Mouse (Mus musculus): ENCODE measurements around the gene Apol9b.
A peak's percentile ranks its signal among the peaks of the same experiment; 100 is the strongest.
"Not testable (repeated sequence)": the region's sequence is repeated elsewhere in the genome, so short reads cannot be mapped to it uniquely, and the experiment has no call there.

Apol9b gene

DNA sequence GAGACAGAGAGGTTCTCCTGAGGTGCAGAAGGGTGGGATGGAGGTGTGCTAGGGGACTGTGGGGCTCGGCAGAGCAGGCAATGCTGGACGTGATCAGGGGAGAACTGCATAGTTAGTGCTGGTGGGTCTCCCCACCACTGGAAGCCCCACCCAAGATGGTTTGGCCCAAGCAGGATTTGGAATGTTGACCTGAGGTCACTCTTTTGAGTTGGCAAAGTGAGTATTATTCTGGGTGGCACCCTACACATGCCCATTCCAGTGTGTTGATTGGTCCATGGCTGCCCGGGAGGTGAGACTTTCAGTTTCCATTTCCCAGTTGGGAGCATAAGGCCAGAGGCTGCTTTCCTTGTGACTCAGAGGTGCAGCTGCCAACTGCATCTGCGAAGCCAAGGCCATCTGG is at the start of gene Apol9b:
Apol9b (plus strand) TSS at position 301 of the 400 bp plus-strand sequence.
- DNase-seq (ENCODE audit: low spot score), result not testable (repeated sequence)

DNA sequence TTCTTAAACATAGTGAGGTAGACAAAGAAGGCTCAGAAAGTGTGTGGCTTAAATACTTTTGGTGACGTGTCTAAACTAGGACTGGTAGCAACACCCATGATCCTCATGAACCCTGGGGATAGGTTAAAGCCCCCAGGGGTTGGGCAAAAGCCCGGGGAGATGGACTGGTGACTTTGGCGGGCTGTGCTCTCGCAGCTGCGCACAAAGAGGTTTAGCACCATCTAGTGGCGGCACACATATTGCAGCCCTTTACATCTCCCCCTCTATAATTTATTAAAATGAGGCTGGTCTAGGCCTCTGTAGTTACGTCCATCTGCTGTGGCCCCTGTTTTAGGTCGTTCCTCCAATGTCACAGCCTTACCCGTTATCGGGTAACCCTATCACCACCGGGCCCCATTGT is 44.9 kb upstream of the Apol9b start:
- DNase-seq (ENCODE audit: low spot score), result peak; percentile 29

- DNase-seq (ENCODE audit: low spot score), result not testable (repeated sequence)
Measured at GRCm38 (mm10) chr15:77691532-77692311, 37.1 kb upstream of the Apol9b start.

DNA sequence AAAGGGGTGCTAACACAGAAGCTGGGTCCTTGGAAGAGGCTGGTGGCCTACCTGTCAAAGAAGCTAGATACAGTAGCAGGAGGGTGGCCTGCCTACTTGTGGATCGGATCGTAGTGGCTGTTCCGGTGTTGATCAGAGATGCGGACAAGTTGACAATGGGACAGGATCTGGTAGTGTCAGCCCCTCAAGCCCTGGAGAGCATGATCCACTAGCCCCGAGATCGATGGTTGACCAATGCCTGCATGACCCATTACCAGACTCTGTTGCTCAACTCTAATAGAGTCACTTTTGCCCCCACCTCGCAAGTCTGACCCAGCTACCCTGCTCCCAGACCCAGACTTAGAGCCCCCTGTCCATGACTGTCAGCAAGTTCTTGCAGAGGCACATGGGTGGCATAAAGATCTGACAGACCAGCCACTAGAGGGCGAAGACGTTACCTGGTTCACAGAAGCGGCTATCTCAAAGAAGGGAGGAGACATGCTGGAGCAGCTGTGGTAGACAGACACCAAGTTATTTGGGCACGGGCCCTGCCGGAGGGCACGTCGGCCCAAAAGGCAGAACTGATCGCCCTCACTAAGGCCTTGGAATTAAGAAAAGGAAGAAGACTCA is 34.0 kb upstream of the Apol9b start:
- peak; percentile 69 for DNase-seq (ENCODE audit: low spot score)

GRCm38 (mm10) chr15:77698656-77699055 is 30.2 kb upstream of the Apol9b start, which contains the start of gene Apol7e:
Gene Apol7e, plus strand, starts transcription at chr15:77698857.
- peak; percentile 54 for DNase-seq (ENCODE audit: low spot score)

- peak; percentile 45 for DNase-seq (ENCODE audit: low spot score)
Measured at GRCm38 (mm10) chr15:77705306-77705705, 23.5 kb upstream of the Apol9b start.

DNA sequence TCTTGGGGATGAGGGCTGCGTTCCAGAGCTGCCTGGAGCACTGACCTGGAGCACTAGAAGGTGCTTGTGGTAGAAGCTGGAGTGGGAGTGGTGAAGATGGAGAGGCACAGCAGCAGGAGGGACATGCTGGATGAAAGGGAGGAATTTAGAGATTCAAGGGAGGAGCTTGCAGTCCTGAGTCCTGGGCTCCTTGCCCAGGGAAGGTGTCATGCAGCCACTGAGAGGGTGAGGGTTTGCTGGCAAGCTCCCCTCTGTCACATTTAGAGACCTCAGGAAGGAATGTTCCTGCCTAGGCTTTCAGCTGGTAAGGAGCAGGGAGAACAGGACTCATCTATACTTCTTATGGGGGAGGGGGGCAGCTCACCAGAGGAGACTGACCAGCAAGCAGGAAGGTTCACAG is 19.9 kb upstream of the Apol9b start:
- not testable (repeated sequence) for DNase-seq (ENCODE audit: low spot score)

DNA sequence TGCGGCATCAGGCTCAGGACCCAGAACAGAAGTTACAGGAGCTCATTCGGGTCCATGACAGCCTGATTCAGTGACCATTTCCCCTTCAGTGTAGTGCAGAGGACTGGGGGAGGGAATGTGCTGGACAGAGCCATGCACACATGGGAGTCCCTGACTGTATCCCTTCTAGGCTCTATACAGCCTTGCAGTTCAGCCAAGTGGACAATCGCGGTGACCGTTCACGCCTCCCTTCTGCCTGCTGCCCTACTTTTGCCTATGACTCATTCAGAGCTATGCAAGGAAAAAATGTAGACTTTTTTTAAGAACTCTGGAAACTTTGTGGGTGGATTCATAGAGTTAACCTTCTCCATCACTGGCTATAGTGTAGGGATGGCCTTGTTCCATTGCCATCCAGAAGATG is 10.6 kb upstream of the Apol9b start:
- DNase-seq (ENCODE audit: low spot score), result not testable (repeated sequence)

DNA sequence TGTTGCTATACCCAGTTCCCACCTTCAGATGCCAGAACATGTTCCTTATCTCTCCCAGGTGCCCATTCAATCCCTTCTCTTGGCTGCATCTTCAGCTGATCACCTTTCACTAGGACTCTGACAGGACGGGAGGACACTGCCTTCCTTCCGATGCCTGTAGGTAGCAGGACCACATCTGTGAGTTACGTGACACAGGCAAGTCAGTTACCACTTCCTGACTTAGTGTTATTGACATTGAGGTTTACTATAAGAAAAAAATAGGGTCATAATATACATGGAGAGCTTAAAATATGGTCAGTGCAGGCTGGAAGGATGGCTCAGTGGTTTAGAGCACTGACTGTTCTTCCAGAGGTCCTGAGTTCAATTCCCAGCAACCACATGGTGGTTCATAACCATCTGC is 7.3 kb upstream of the Apol9b start:
- not testable (repeated sequence) for DNase-seq (ENCODE audit: low spot score)

GRCm38 (mm10) chr15:77724208-77724911 is 4.5 kb upstream of the Apol9b start:
- not testable (repeated sequence) for DNase-seq (ENCODE audit: low spot score)

GRCm38 (mm10) chr15:77725393-77726020 is 3.3 kb upstream of the Apol9b start:
- DNase-seq (ENCODE audit: low spot score), result not testable (repeated sequence)

DNA sequence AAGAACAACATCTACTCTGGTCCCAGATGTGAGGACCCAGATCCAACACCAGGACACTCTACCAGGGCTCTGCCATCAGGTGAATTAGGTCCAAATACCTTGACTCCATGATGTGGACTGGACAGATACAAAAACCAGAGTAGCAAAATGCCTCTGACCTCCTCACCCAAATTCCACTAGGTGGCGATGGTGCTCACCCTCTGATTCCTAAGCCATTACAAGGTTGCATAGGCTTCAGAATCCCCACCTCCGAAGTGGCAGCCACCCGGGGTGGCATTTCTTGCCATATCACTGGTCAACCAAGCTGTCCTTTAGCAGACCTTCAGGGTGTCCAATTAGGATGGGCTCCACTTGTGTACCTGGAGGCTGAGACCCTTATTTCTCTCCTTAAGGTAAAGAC is 1.7 kb upstream of the Apol9b start:
- not testable (repeated sequence) for DNase-seq (ENCODE audit: low spot score)

DNA sequence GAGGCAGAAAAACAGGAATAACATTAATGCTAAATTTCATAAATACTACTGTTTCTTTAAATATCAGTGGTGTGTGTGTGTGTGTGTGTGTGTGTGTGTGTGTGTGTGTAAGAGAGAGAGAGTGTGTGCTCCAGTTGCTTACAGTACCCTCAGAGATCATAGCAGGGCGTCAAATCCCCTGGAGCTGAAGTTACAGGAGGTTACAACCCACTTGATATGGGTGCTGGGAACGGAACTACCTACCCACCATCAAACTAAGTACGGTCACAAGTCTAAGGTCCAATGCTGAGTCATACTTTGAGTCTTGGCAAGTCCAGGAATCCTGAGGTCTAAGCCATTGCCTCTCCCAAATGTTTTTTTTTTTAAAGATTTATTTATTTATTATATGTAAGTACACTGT is 1.1 kb upstream of the Apol9b start:
- not testable (repeated sequence) for DNase-seq (ENCODE audit: low spot score)

DNA sequence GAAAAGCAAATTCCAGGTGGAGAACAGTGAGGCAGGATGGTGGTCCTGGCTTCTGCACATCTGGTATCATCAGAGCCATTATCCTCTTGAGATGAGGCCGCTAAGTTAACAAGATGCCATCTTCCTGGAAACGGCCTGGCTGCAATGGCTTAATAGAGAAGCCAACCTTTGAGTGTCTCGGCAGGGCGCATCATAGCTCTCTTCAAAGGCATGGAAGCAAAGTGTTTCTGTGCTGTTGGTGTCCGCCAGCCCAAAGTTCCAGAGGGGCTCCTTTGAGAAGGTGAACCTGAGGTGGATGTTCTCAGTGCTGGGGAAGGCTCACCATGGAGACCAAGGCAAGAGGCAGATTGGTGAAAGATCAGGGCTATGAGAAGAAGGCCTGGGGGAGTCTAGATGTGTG is 2.8 kb downstream of the Apol9b start:
- no peak for DNase-seq (ENCODE audit: low spot score)

DNA sequence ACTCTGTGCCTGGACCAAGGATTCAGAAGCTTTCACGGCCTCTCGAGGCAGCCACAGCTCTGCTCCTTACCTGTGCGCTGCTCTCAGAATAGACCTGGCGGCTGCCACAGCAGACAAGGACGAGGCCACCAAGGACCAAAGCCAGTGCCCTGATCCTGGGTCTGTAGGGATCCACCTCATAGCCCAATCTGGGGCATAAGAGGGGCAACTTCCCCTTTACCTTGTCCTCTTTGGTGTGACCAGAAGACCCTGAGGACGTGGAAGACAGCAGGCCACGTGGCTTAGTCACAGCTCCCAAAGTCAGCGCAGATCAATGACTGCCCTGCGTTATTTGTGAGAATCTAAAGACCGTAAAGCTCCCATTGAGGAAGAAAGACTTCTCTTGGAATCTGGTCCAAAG is 4.0 kb downstream of the Apol9b start:
- DNase-seq (ENCODE audit: low spot score), result not testable (repeated sequence)

DNA sequence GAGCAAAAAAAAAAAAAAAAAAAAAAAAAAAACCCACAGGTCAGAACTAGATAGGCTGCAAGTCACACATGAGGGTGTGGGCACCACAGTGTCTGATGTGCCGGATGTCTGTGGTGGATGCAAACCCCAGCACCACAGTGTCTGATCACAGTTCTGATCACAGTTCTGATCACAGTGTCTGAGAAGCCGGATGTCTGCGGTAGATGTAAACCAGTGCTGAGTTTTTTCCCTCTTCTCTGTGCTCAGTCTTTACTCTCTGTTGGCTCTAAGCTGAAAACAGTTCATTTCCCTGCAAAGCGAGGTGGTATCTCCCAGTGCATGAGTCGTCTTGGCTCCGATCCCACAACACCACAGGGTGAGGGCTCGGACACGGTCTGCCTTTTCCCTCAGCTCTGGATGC is 4.5 kb downstream of the Apol9b start:
- peak; percentile 88 for DNase-seq (ENCODE audit: low spot score)

GRCm38 (mm10) chr15:77733903-77734302 is 5.1 kb downstream of the Apol9b start:
- not testable (repeated sequence) for DNase-seq (ENCODE audit: low spot score)

DNA sequence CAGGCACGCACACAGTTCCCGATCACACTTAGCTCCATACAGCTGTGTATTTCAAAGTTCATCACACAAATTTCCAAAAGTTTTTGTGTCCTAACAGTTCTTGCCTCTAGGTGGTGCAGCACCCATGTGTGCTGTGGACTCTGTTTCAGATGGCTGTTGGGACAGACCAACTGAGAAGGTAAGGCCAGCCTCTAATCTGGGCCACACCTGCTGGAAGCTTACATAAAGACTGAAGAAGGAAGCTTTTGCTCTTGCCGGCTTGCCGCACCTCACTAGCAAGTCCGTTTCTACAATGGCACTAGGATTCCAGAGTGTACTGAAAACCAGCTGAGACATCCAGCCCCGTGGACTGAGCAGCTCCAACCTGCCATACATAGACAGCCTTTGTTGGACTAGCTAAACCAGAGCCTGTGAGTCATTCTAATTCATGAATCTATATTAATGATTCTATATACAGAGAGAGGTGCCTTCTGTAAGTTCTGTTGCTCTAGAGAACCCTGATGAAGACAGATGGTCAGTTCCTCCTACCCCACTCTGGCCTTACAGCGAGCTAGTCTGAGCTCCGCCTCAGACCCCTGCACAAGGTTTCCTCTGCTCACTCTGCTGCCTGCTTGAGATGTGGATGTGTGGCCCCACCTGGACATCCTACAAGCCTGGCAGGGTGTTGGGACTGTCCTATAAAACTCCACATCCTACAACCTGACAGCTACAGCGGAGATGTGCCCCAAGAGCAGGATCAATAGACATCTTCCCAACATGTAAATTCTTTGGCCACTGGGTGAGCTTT is 11.9 kb downstream of the Apol9b start:
- DNase-seq (ENCODE audit: low spot score), result no peak

GRCm38 (mm10) chr15:77741556-77741955 is 12.7 kb downstream of the Apol9b start:
- DNase-seq (ENCODE audit: low spot score), result not testable (repeated sequence)

DNA sequence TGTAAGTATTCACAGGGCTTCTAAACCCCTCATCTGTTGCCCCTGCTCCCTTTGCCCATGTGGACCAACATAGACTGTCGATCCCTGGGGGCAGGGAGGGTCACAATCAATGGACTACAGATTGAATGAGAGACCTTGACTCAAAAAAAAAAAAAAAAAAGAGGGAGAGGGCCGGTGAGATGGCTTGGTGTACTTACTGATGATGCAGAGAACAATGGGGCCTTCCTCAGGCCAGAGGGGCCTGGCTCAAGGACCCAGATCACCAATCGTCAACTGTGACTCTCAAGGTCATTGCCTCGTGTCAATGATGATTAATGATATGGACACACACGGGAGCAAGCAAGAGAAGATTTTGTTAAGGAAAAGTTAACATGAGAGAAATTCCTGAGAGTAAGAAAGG is 15.8 kb downstream of the Apol9b start:
- no peak for DNase-seq (ENCODE audit: low spot score)

DNA sequence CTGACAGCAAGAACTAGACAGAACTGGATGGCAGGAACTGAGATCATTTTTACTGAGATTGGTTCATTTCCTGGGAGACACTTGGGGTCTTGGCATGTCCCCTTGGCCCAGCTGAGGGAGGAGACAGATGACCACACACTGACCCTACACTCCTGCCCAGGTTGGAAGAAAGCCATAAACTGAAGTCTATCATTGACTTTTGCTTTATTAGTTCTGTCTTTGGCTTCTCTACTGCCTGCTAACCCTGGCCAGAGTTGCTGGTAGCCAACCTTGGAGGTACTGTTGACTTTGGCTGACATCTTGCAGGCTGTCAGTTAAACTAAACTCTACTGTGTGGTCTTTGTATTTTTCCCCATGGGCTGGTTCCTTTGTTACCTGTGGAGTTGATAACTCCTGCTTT is 16.2 kb downstream of the Apol9b start:
- no peak for DNase-seq (ENCODE audit: low spot score)

GRCm38 (mm10) chr15:77746326-77746725 is 17.5 kb downstream of the Apol9b start:
- DNase-seq (ENCODE audit: low spot score), result no peak
